Mouse (Mus musculus): ENCODE results near the gene Gast. TPM values are rescaled to one million over a fixed set of nuclear protein-coding genes. Genes with fewer than 3 reads are reported as not detected.

The Gast gene
- total RNA-seq (2014; fragmentation: Nextera tagmentation) (not detected in 2 replicates), total RNA-seq (2017) (not detected in 2 replicates), polyA plus RNA-seq (2012) (not detected in 2 replicates)

- Histone ChIP-seq H3K4me3 (ENCODE audit: low read depth, low read length) (no peak within 1 kb of the TSS), H3K36me3 (replicated peaks) (no peaks in the 10 kb centered on the region), H3K9me3 (replicated peaks) (no peaks in the 10 kb centered on the region), H3K27me3 (ENCODE audit: insufficient read depth, low read length) (peaks cover 43% of the 10 kb centered on the region), H3K4me1 (ENCODE audit: insufficient read depth, low read depth, low read length) (no peaks in the 10 kb centered on the region)
- TF ChIP-seq CTCF (IDR thresholded peaks at IDR 0.05; ENCODE audit: low read depth, low read length) (no peak), TAL1 (conservative IDR thresholded peaks at IDR 0.05; ENCODE audit: low read depth, low read length) (no peak), GATA1 (IDR thresholded peaks at IDR 0.05; ENCODE audit: borderline replicate concordance, low read length) (no peak), GATA2 (IDR thresholded peaks at IDR 0.05; ENCODE audit: borderline replicate concordance, low read depth, low read length) (no peak), POLR2AphosphoS5 (IDR thresholded peaks at IDR 0.05; ENCODE audit: insufficient replicate concordance, low read depth, low read length) (no peak)
- ATAC-seq (ENCODE audit: extremely low read depth, insufficient number of reproducible peaks, low FRiP score, poor library complexity, severe bottlenecking), result no peak
- DNase-seq (ENCODE audit: low spot score), result no peak
Observed at GRCm38 (mm10) chr11:100333944-100334457, at the start of gene Gast. TSS of gene Gast (plus strand) at chr11:100334407.

GRCm38 (mm10) chr11:100284988-100285387, 49.2 kb upstream of the Gast start:
- Histone ChIP-seq H3K9me3 (replicated peaks) (no peaks in the 10 kb centered on the region), H3K36me3 (replicated peaks) (no peaks in the 10 kb centered on the region), H3K4me3 (ENCODE audit: low read depth, low read length) (no peak overlapping the region), H3K27me3 (ENCODE audit: insufficient read depth, low read length) (peaks cover 22% of the 10 kb centered on the region), H3K4me1 (ENCODE audit: insufficient read depth, low read depth, low read length) (no peaks in the 10 kb centered on the region; the same call in 1 of the 2 replicates)
- no peak for TF ChIP-seq CTCF (IDR thresholded peaks at IDR 0.05; ENCODE audit: low read depth, low read length)
- no peak for TF ChIP-seq TAL1 (conservative IDR thresholded peaks at IDR 0.05; ENCODE audit: low read depth, low read length)
- TF ChIP-seq GATA2 (IDR thresholded peaks at IDR 0.05; ENCODE audit: borderline replicate concordance, low read depth, low read length), result no peak
- TF ChIP-seq GATA1 (IDR thresholded peaks at IDR 0.05; ENCODE audit: borderline replicate concordance, low read length), result no peak
- TF ChIP-seq POLR2AphosphoS5 (IDR thresholded peaks at IDR 0.05; ENCODE audit: insufficient replicate concordance, low read depth, low read length), result no peak
- DNase-seq (ENCODE audit: low spot score), result no peak
- ATAC-seq (ENCODE audit: extremely low read depth, insufficient number of reproducible peaks, low FRiP score, poor library complexity, severe bottlenecking), result no peak

- ATAC-seq (ENCODE audit: extremely low read depth, insufficient number of reproducible peaks, low FRiP score, poor library complexity, severe bottlenecking) (no peak), DNase-seq (ENCODE audit: low spot score) (no peak)
- no peak for TF ChIP-seq GATA1 (IDR thresholded peaks at IDR 0.05; ENCODE audit: borderline replicate concordance, low read length)
- TF ChIP-seq GATA2 (IDR thresholded peaks at IDR 0.05; ENCODE audit: borderline replicate concordance, low read depth, low read length), result no peak
- TF ChIP-seq POLR2AphosphoS5 (IDR thresholded peaks at IDR 0.05; ENCODE audit: insufficient replicate concordance, low read depth, low read length), result no peak
- TF ChIP-seq TAL1 (conservative IDR thresholded peaks at IDR 0.05; ENCODE audit: low read depth, low read length), result no peak
- TF ChIP-seq CTCF (IDR thresholded peaks at IDR 0.05; ENCODE audit: low read depth, low read length), result no peak
- no peaks in the 10 kb centered on the region for H3K9me3 ChIP-seq (replicated peaks)
- no peaks in the 10 kb centered on the region; the same call in 1 of the 2 replicates for H3K4me1 ChIP-seq (ENCODE audit: insufficient read depth, low read depth, low read length)
- no peaks in the 10 kb centered on the region for H3K36me3 ChIP-seq (replicated peaks)
- no peak overlapping the region for H3K4me3 ChIP-seq (ENCODE audit: low read depth, low read length)
- peaks cover 37% of the 10 kb centered on the region for H3K27me3 ChIP-seq (ENCODE audit: insufficient read depth, low read length)
Observed at GRCm38 (mm10) chr11:100287024-100287423, 47.2 kb upstream of the Gast start.

- DNase-seq (ENCODE audit: low spot score) (no peak), ATAC-seq (ENCODE audit: extremely low read depth, insufficient number of reproducible peaks, low FRiP score, poor library complexity, severe bottlenecking) (no peak)
- Histone ChIP-seq H3K36me3 (replicated peaks) (no peaks in the 10 kb centered on the region), H3K4me3 (ENCODE audit: low read depth, low read length) (no peak overlapping the region), H3K27me3 (ENCODE audit: insufficient read depth, low read length) (peaks cover 42% of the 10 kb centered on the region), H3K4me1 (ENCODE audit: insufficient read depth, low read depth, low read length) (no peaks in the 10 kb centered on the region), H3K9me3 (replicated peaks) (no peaks in the 10 kb centered on the region)
- TF ChIP-seq GATA1 (IDR thresholded peaks at IDR 0.05; ENCODE audit: borderline replicate concordance, low read length) (no peak), POLR2AphosphoS5 (IDR thresholded peaks at IDR 0.05; ENCODE audit: insufficient replicate concordance, low read depth, low read length) (no peak), CTCF (IDR thresholded peaks at IDR 0.05; ENCODE audit: low read depth, low read length) (no peak), TAL1 (conservative IDR thresholded peaks at IDR 0.05; ENCODE audit: low read depth, low read length) (no peak), GATA2 (IDR thresholded peaks at IDR 0.05; ENCODE audit: borderline replicate concordance, low read depth, low read length) (no peak)
Observed at GRCm38 (mm10) chr11:100288942-100289341, 45.3 kb upstream of the Gast start.

GRCm38 (mm10) chr11:100290235-100290634, 44.0 kb upstream of the Gast start:
- Histone ChIP-seq H3K36me3 (replicated peaks) (no peaks in the 10 kb centered on the region), H3K4me3 (ENCODE audit: low read depth, low read length) (no peak overlapping the region), H3K4me1 (ENCODE audit: insufficient read depth, low read depth, low read length) (0 out of 2 replicates have a peak, but pooled peaks cover 2% of the 10 kb centered on the region), H3K27me3 (ENCODE audit: insufficient read depth, low read length) (peaks cover 42% of the 10 kb centered on the region), H3K9me3 (replicated peaks) (no peaks in the 10 kb centered on the region)
- TF ChIP-seq TAL1 (conservative IDR thresholded peaks at IDR 0.05; ENCODE audit: low read depth, low read length) (no peak), POLR2AphosphoS5 (IDR thresholded peaks at IDR 0.05; ENCODE audit: insufficient replicate concordance, low read depth, low read length) (no peak), CTCF (IDR thresholded peaks at IDR 0.05; ENCODE audit: low read depth, low read length) (no peak), GATA1 (IDR thresholded peaks at IDR 0.05; ENCODE audit: borderline replicate concordance, low read length) (no peak)
- ATAC-seq (ENCODE audit: extremely low read depth, insufficient number of reproducible peaks, low FRiP score, poor library complexity, severe bottlenecking) (no peak), DNase-seq (ENCODE audit: low spot score) (no peak)

GRCm38 (mm10) chr11:100292884-100293283, 41.3 kb upstream of the Gast start:
- TF ChIP-seq GATA1 (IDR thresholded peaks at IDR 0.05; ENCODE audit: borderline replicate concordance, low read length) (no peak), POLR2AphosphoS5 (IDR thresholded peaks at IDR 0.05; ENCODE audit: insufficient replicate concordance, low read depth, low read length) (no peak), TAL1 (conservative IDR thresholded peaks at IDR 0.05; ENCODE audit: low read depth, low read length) (no peak), GATA2 (IDR thresholded peaks at IDR 0.05; ENCODE audit: borderline replicate concordance, low read depth, low read length) (no peak), CTCF (IDR thresholded peaks at IDR 0.05; ENCODE audit: low read depth, low read length) (no peak)
- DNase-seq (ENCODE audit: low spot score) (no peak), ATAC-seq (ENCODE audit: extremely low read depth, insufficient number of reproducible peaks, low FRiP score, poor library complexity, severe bottlenecking) (no peak)
- Histone ChIP-seq H3K9me3 (replicated peaks) (no peaks in the 10 kb centered on the region), H3K4me1 (ENCODE audit: insufficient read depth, low read depth, low read length) (0 out of 2 replicates have a peak, but pooled peaks cover 2% of the 10 kb centered on the region), H3K36me3 (replicated peaks) (no peaks in the 10 kb centered on the region), H3K4me3 (ENCODE audit: low read depth, low read length) (no peak overlapping the region), H3K27me3 (ENCODE audit: insufficient read depth, low read length) (peaks cover 32% of the 10 kb centered on the region)

All from G1E (cell line).